Mouse (Mus musculus) hematopoietic stem cell, adult 5-6 weeks (primary cell): ENCODE measurements around the gene Coro1c. TPM values are rescaled to one million over a fixed set of nuclear protein-coding genes. Genes with fewer than 3 reads are reported as not detected.

Experiments
- ATAC-seq, 2 experiments: fragments of 125-278 bp in 1 of 2; replicated peaks in 1 of 2; 2 replicates each; pipeline ENCODE4 v1.8.0; 2016 to 2017; ENCODE audit warnings: inconsistent platforms in 2 of 2, mild to moderate bottlenecking in 2 of 2, moderate number of reproducible peaks in 2 of 2, low read depth in 1 of 2, moderate TSS enrichment in 1 of 2; ENCODE audit not compliant: low FRiP score in 2 of 2, poor library complexity in 2 of 2, severe bottlenecking in 2 of 2, insufficient read depth in 1 of 2, low TSS enrichment in 1 of 2
- total RNA-seq: library from RNA; stranded (forward); fragments of 172-1452, 232-1000 nt; gene quantifications from 2 replicates; pipeline ENCODE4 v1.2.3, GENCODE M21; 2017

Coro1c gene
- total RNA-seq: 85.8 and 110 TPM in 2 replicates

GRCm38 (mm10) chr5:113908592-113909441 lies at the start of gene Coro1c:
Gene Coro1c, minus strand, starts transcription at chr5:113908758.
- peak; percentile 84 to 85 for ATAC-seq

- 0 out of 4 replicates have a peak, but pooled peaks of 1 of the 2 experiments have one; percentile 38 for ATAC-seq
Observed at GRCm38 (mm10) chr5:113956510-113956909, 48.0 kb upstream of the Coro1c start.

- ATAC-seq: no peak
Observed at GRCm38 (mm10) chr5:113955691-113956090, 47.1 kb upstream of the Coro1c start.

GRCm38 (mm10) chr5:113955281-113955680 lies 46.7 kb upstream of the Coro1c start:
- no peak for ATAC-seq

GRCm38 (mm10) chr5:113954421-113954820 lies 45.9 kb upstream of the Coro1c start:
- peak; percentile 38 to 48; a peak in 1 of 4 replicates for ATAC-seq

GRCm38 (mm10) chr5:113952519-113952918 lies 44.0 kb upstream of the Coro1c start:
- ATAC-seq: peak; percentile 63 to 66

GRCm38 (mm10) chr5:113951693-113952071 lies 43.1 kb upstream of the Coro1c start:
- peak; percentile 15 to 46 for ATAC-seq

- no peak for ATAC-seq
Observed at GRCm38 (mm10) chr5:113950786-113951692, 42.5 kb upstream of the Coro1c start.

- no peak for ATAC-seq
Observed at GRCm38 (mm10) chr5:113950133-113950532, 41.6 kb upstream of the Coro1c start.

GRCm38 (mm10) chr5:113947280-113947679 lies 38.7 kb upstream of the Coro1c start:
- ATAC-seq: no peak

- peak; percentile 92 to 94 for ATAC-seq
Observed at GRCm38 (mm10) chr5:113945126-113945525, 36.6 kb upstream of the Coro1c start.

- no peak for ATAC-seq
Observed at GRCm38 (mm10) chr5:113943328-113943727, 34.8 kb upstream of the Coro1c start.

- ATAC-seq: no peak
Observed at GRCm38 (mm10) chr5:113942580-113942979, 34.0 kb upstream of the Coro1c start.

GRCm38 (mm10) chr5:113939263-113939900 lies 30.8 kb upstream of the Coro1c start:
- no peak for ATAC-seq

- ATAC-seq: peak; percentile 16 to 22; a peak in 1 of 4 replicates
Observed at GRCm38 (mm10) chr5:113937650-113938049, 29.1 kb upstream of the Coro1c start.

GRCm38 (mm10) chr5:113933889-113934288 lies 25.3 kb upstream of the Coro1c start:
- no peak for ATAC-seq

GRCm38 (mm10) chr5:113933480-113933879 lies 24.9 kb upstream of the Coro1c start:
- no peak for ATAC-seq
